Mouse (Mus musculus) neural tube, embryonic 13.5 days (tissue): ENCODE data around the gene Psap. TPM values are rescaled to one million over a fixed set of nuclear protein-coding genes. Genes with fewer than 3 reads are reported as not detected.

ENCODE experiments used
- ATAC-seq: fragments of 200-750 bp; cut with Nextera tagmentation; 2 replicates; pipeline ENCODE4 v1.8.0; 2017; ENCODE audit warnings: low read depth, mild to moderate bottlenecking, moderate TSS enrichment, moderate library complexity
- H3K27ac ChIP-seq: fragments of 300-500 bp; sonication (generic); replicated peaks from 2 replicates; pipeline ENCODE4 v1.5.1; 2015; ENCODE audit warnings: moderate library complexity, mild to moderate bottlenecking, inconsistent platforms
- H3K27me3 ChIP-seq: fragments of 300-500 bp; sonication (generic); 2 replicates; pipeline ENCODE4 v1.6.1; 2015; ENCODE audit warnings: mild to moderate bottlenecking, inconsistent platforms
- H3K36me3 ChIP-seq: fragments of 300-500 bp; sonication (generic); 2 replicates; pipeline ENCODE4 v1.6.1; 2015; ENCODE audit warnings: mild to moderate bottlenecking, inconsistent platforms
- H3K4me1 ChIP-seq: fragments of 300-500 bp; sonication (generic); replicated peaks from 2 replicates; pipeline ENCODE4 v1.6.1; 2015; ENCODE audit warnings: inconsistent platforms
- H3K4me2 ChIP-seq: fragments of 300-500 bp; sonication (generic); 2 replicates; pipeline ENCODE4 v1.6.1; 2015; ENCODE audit warnings: inconsistent platforms, mild to moderate bottlenecking, moderate library complexity
- H3K4me3 ChIP-seq: fragments of 300-500 bp; sonication (generic); 2 replicates; pipeline ENCODE4 v1.5.1; 2015; ENCODE audit warnings: mild to moderate bottlenecking, inconsistent platforms
- H3K9ac ChIP-seq: fragments of 300-500 bp; sonication (generic); 2 replicates; pipeline ENCODE4 v1.6.1; 2015; ENCODE audit warnings: moderate library complexity, mild to moderate bottlenecking, inconsistent platforms
- H3K9me3 ChIP-seq: fragments of 300-500 bp; sonication (generic); 2 replicates; pipeline ENCODE4 v1.6.1; 2016; ENCODE audit warnings: inconsistent platforms
- WGBS: fragments of 180-500 bp; shearing (Covaris S2); methylation state at CpG from one replicate; pipeline ENCODE4 v1.1.7; 2015; 5-methylcytosine and 5-hydroxymethylcytosine counted together
- polyA plus RNA-seq: library from polyadenylated mRNA; unstranded; fragments of >200 nt; fragmentation: Nextera tagmentation; extraction: Ambion mirVana; gene quantifications from 2 replicates; pipeline ENCODE4 v1.2.1, GENCODE M21; 2015

Psap gene
- polyA plus RNA-seq, 1 experiment from 2014 or later: 140 TPM

DNA sequence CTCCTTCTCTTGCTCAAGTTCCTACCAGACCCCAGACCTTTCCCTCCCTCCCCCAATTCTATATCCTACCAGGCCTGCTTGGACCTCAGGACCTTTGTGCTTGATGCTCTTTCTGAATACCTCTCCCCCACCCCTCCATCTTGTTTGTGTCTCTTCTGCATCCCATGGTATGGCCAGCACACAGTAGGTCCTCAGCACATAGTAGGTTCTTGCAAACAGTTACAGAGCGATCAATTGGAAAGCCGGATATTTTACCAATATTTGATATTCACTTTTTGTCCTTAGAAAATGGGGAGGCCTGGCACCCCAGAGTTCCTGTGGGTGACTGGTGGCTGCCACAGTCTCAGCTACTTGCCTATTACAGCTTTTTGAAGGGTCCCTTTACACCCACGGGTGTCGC, 57.6 kb downstream of the Psap start:
- Histone ChIP-seq H3K9me3 (no peaks in the 10 kb centered on the region), H3K4me2 (no peak overlapping the region), H3K36me3 (no peaks in the 10 kb centered on the region), H3K4me1 (no peaks in the 10 kb centered on the region), H3K4me3 (no peak overlapping the region), H3K9ac (no peak overlapping the region), H3K27me3 (no peaks in the 10 kb centered on the region), H3K27ac (no peak overlapping the region)
- ATAC-seq: no peak
- WGBS: 97% methylated on average over 4 of the region's 4 CpGs

- 0 out of 2 replicates have a peak, but pooled peaks cover 8% of the 10 kb centered on the region for H3K27me3 ChIP-seq
- 78% methylated on average over 9 of the region's 9 CpGs for WGBS
- H3K4me2 ChIP-seq: no peak overlapping the region
- peaks cover 13% of the 10 kb centered on the region for H3K4me1 ChIP-seq
- no peak for ATAC-seq
- no peaks in the 10 kb centered on the region for H3K9me3 ChIP-seq
- H3K4me3 ChIP-seq: no peak overlapping the region
- no peak overlapping the region for H3K27ac ChIP-seq
- no peak overlapping the region for H3K9ac ChIP-seq
- H3K36me3 ChIP-seq: no peaks in the 10 kb centered on the region
These were observed 64.1 kb downstream of the Psap start for GRCm38 (mm10) chr10:60341528-60341927.

- ATAC-seq: no peak
- H3K4me1 ChIP-seq: peaks cover 37% of the 10 kb centered on the region
- H3K4me3 ChIP-seq: no peak overlapping the region
- no peak overlapping the region for H3K27ac ChIP-seq
- H3K4me2 ChIP-seq: no peak overlapping the region
- WGBS: 88% methylated on average over 3 of the region's 3 CpGs
- H3K9ac ChIP-seq: no peak overlapping the region
- H3K36me3 ChIP-seq: no peaks in the 10 kb centered on the region
- no peaks in the 10 kb centered on the region for H3K9me3 ChIP-seq
- peaks cover 24% of the 10 kb centered on the region for H3K27me3 ChIP-seq
These were observed 66.7 kb downstream of the Psap start for GRCm38 (mm10) chr10:60344111-60344510.

DNA sequence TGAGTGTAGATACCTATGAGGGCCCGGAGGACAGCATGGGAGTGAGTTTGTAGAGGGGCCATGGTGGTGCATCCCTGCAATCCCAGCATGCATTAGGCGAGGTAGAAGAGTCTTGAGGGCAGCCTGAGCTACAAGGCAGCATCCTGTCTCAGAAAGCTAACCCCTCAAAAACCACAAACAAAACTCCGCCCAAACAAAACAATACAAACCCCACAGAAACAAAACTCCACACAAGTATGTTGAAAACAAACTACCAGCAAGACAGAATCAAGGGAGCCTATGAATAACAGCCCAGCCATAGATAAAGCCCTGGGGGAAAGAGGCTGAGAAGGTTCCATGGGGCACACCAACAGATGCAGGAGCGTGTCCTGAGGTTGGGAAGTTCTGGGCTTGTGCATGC, 68.6 kb downstream of the Psap start:
- ATAC-seq: no peak
- Histone ChIP-seq H3K9ac (no peak overlapping the region), H3K27me3 (peaks cover 24% of the 10 kb centered on the region), H3K4me1 (peaks cover 50% of the 10 kb centered on the region), H3K4me2 (peak overlapping the region; percentile 46; the same call in 1 of the 2 replicates), H3K27ac (no peak overlapping the region), H3K4me3 (no peak overlapping the region), H3K36me3 (no peaks in the 10 kb centered on the region), H3K9me3 (no peaks in the 10 kb centered on the region)
- WGBS: 88% methylated on average over 4 of the region's 4 CpGs

DNA sequence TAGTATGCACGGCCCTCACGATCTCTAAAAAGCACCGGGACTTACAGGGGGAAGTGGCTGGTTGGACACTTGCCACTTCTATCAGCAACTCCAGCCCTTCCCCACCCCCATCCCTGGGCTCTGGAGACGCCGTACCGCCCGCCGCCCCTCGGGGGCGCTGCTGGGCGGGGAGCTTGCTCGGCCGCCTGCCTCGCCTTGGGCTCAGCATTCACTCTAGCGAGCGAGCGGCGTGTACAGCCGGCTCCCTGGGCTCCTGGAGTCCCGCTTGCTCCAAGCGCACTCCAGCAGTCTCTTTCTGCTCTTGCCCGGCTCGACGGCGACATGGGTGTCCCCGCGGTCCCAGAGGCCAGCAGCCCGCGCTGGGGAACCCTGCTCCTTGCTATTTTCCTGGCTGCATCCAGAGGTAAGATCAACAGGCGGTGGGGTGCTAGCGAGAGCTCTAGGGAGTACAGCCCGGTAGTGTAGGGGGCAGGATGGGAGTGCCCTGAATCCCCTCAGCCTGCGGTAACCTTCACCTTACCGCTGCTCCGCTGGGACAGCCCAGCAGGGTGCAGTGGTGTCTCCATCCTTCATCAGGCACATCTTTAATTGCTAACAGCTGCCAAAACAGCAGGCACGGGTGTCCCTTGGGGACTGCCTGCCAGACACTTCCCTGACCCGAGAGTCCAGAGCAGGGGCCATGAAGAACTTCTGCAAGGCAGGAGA, 69.4 kb downstream of the Psap start, which contains the start of gene Vsir:
Gene Vsir (plus strand): TSS at position 151 of the 705 bp plus-strand sequence.
- Histone ChIP-seq H3K4me3 (peak within 1 kb of the TSS; percentile 20), H3K9ac (peak within 1 kb of the TSS; percentile 43; the same call in 1 of the 2 replicates), H3K4me2 (peak within 1 kb of the TSS; percentile 46), H3K36me3 (no peaks in the 10 kb centered on the region), H3K4me1 (peaks cover 58% of the 10 kb centered on the region), H3K27me3 (peaks cover 24% of the 10 kb centered on the region), H3K27ac (no peak within 1 kb of the TSS), H3K9me3 (no peaks in the 10 kb centered on the region)
- under 1% methylated on average over 37 of the region's 37 CpGs for WGBS
- peak; percentile 38; the same call in 1 of the 2 replicates for ATAC-seq

- no peaks in the 10 kb centered on the region for H3K36me3 ChIP-seq
- ATAC-seq: no peak
- peaks cover 24% of the 10 kb centered on the region for H3K27me3 ChIP-seq
- H3K4me2 ChIP-seq: peak overlapping the region; percentile 46
- 0 out of 2 replicates have a peak overlapping the region, but pooled peaks have one; percentile 26 for H3K9ac ChIP-seq
- H3K4me1 ChIP-seq: peaks cover 65% of the 10 kb centered on the region
- WGBS: 46% methylated on average over 9 of the region's 9 CpGs
- no peaks in the 10 kb centered on the region for H3K9me3 ChIP-seq
- 0 out of 2 replicates have a peak overlapping the region, but pooled peaks have one; percentile 20 for H3K4me3 ChIP-seq
- H3K27ac ChIP-seq: no peak overlapping the region
These were observed 70.6 kb downstream of the Psap start for GRCm38 (mm10) chr10:60347768-60348610.

- Histone ChIP-seq H3K36me3 (no peaks in the 10 kb centered on the region), H3K4me3 (no peak overlapping the region), H3K9ac (no peak overlapping the region), H3K9me3 (no peaks in the 10 kb centered on the region), H3K4me1 (peaks cover 71% of the 10 kb centered on the region), H3K27me3 (peaks cover 24% of the 10 kb centered on the region), H3K27ac (no peak overlapping the region), H3K4me2 (no peak overlapping the region)
- 39% methylated on average over 6 of the region's 6 CpGs for WGBS
- ATAC-seq: no peak
These were observed 71.6 kb downstream of the Psap start for GRCm38 (mm10) chr10:60349056-60349455.

DNA sequence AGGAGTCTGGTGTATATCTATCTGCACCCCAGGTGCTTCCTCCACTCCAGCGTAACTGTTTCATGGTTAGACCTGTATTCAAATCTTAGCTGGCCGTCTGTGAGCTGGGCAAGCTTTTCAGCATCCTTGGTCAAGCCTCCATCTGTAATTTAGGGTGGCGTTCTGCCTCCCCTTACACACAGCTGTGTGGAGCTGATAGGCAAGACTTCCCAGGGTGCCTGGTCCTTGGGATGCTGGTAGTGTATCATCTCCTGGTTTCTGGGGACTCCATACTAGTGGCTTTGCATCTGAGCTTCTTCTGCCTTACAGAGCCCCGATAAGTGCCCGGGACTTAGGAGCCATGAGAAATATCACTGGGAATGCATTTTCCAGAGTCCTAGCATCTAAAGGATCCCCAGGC, 72.2 kb downstream of the Psap start:
- Histone ChIP-seq H3K4me1 (peaks cover 71% of the 10 kb centered on the region), H3K27ac (no peak overlapping the region), H3K4me2 (no peak overlapping the region), H3K4me3 (no peak overlapping the region), H3K9me3 (no peaks in the 10 kb centered on the region), H3K9ac (no peak overlapping the region), H3K27me3 (peaks cover 24% of the 10 kb centered on the region), H3K36me3 (no peaks in the 10 kb centered on the region)
- 87% methylated on average over 5 of the region's 5 CpGs for WGBS
- no peak for ATAC-seq

DNA sequence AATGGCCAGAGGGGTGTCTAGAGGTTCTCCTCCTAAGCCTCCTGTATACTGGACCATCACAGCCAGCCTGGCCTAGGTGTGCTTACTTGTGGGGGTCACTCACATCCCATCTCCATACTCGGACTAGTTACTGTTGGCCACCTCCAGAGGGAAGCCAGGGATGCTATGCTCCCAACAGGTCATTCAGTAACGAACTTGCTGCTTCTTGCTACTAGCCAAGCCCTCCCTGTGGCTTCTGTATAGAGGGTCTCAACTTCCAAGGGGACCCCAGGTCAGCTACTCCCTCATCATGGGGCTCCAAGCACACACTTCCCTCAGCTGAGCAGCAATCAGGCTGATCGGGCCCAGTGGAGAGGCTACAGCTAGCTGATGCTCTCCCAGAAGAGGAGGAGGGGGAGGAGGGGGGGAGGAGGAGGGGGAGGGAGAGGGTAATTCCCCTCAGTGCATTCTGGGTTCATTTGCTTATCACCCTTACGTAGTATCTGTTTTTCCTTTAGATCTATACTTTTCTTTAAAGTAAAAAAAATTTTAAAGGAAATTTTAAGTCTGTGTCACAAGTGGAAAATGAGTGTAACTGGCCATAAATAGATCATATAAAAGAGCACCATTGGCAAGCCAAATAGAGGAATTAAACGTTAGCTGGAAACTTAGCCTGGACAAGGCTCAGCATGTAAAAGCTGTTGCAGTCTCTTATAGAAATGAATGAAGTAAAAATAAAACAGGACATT, 72.8 kb downstream of the Psap start:
- peaks cover 24% of the 10 kb centered on the region for H3K27me3 ChIP-seq
- 55% methylated on average over 4 of the region's 5 CpGs for WGBS
- H3K4me2 ChIP-seq: peak overlapping the region; percentile 22; the same call in 1 of the 2 replicates
- H3K9ac ChIP-seq: no peak overlapping the region
- H3K27ac ChIP-seq: no peak overlapping the region
- H3K36me3 ChIP-seq: no peaks in the 10 kb centered on the region
- H3K4me1 ChIP-seq: peaks cover 66% of the 10 kb centered on the region
- ATAC-seq: no peak
- H3K4me3 ChIP-seq: no peak overlapping the region
- no peaks in the 10 kb centered on the region for H3K9me3 ChIP-seq

DNA sequence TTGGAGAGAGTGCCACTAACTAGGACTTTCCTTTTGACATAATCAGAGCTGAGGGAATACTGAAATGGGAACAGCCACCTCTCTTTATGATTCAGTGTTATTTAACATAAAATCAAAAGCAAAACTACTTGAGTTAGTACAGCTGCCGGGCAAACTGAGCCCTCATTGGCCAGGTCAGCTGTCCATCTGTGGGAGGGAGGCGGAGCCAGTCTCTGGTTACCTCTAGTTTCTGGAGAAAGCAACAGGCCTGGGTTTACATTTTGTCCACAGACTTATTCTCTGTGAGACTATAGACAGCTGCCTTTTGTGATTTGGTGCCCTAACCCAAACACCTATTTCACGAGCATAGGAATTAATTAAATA, 73.4 kb downstream of the Psap start:
- Histone ChIP-seq H3K9ac (no peak overlapping the region), H3K4me3 (no peak overlapping the region), H3K4me1 (peaks cover 66% of the 10 kb centered on the region), H3K9me3 (no peaks in the 10 kb centered on the region), H3K4me2 (peak overlapping the region; percentile 22; the same call in 1 of the 2 replicates), H3K27ac (peak overlapping the region; percentile 78), H3K27me3 (peaks cover 23% of the 10 kb centered on the region), H3K36me3 (no peaks in the 10 kb centered on the region)
- ATAC-seq: no peak
- WGBS: 53% methylated on average over 3 of the region's 3 CpGs

DNA sequence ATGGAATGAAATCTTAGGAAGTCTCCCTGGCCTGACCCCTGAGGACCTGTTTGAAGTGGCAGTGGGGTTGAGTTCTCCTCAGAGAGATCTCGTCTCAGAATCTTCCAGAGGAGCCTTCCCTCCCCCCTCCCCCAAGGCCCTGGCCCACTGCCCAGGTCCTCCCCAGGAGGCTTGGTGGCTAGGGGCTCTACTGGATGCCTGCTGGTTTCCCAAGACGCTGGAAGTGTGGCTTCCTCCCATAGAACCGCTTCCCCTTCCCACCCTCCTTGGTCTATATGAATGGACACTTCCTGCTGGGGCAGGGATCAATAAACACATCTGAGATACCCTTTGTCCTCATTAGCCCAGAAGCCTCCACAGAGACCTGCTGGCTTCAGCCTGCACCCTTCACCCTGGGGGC, 73.8 kb downstream of the Psap start:
- WGBS: 17% methylated on average over 3 of the region's 3 CpGs
- peak overlapping the region; percentile 78 for H3K27ac ChIP-seq
- no peak overlapping the region for H3K4me3 ChIP-seq
- no peaks in the 10 kb centered on the region for H3K9me3 ChIP-seq
- peaks cover 61% of the 10 kb centered on the region for H3K4me1 ChIP-seq
- ATAC-seq: no peak
- H3K4me2 ChIP-seq: peak overlapping the region; percentile 16; the same call in 1 of the 2 replicates
- H3K27me3 ChIP-seq: peaks cover 19% of the 10 kb centered on the region
- no peaks in the 10 kb centered on the region for H3K36me3 ChIP-seq
- no peak overlapping the region for H3K9ac ChIP-seq
